Comparison of ENCODE assay signal across 13 mouse cellular contexts in the genomic region with DNA sequence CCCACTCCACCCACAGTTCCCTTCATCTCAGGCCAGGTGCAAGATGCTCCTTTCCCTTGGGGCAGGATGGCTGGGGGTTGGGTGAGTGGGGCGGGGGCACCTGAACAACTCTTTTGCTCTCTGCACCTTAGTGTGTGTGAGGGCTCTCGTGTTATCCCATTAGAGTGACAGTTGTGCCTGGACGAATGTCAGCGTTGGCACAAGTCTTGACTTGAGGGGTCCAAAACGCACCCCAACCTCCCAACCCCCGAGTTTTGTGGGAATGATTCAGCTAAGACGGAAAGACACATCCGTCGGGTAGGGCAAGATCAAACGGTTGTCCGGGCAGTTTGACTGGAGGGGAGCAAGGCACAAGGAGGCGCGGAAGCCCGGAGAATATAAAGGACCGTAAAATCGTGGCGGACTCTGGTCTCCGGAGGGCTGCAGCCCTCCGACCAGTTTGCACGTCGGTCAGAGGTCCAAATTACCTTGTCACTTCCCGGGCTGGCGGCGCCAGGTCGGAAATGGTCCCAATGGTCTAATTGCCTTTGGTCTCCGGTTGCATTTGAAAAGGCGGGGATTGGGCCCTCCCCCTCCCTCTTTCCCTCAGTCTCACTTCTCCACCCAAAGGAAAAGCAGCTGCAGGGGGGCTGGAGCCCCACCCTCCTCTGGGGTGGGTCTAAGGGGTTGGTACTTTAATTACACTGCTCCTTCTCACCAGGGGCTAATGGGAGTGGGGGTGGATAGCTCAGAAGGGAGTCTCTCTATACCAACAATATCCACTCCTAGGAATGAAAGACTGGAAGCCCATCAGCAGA. TPM values are rescaled to one million over a fixed set of nuclear protein-coding genes. Genes with fewer than 3 reads are reported as not detected.
DNase-seq lines count a peak whose midpoint lies in the region; ATAC-seq and TF ChIP-seq lines count a peak whose summit lies in the region.
"Had no signal": no experiment of that assay in that cellular context is flagged by ENCODE, and none has a peak within 500 bp of the region (broad histone marks: within the 10 kb centered on the region; RNA-seq: fewer than 3 reads in every experiment).

No protein-coding gene starts in this region.

- in situ Hi-C loops in ES-E14 (cut with MboI; ENCODE audit: low sequenced_read_pairs in 2 of 2, unreplicated experiment in 2 of 2) = loop anchor here (5.0 to 10.0 kb wide), 6 partner anchors 47 to 1140 kb away; a partner anchor contains a TSS

- no peak for ATAC-seq in heart, embryonic 13.5 days (ENCODE audit: extremely low read depth, insufficient number of reproducible peaks, low FRiP score, low TSS enrichment)
- ATAC-seq in hindbrain, embryonic 14.5 days (ENCODE audit: low FRiP score) = no peak
- ATAC-seq in midbrain, embryonic 13.5 days = no peak

- 3% methylated on average over 27 of the region's 27 CpGs for WGBS in heart, embryonic 13.5 days
- under 1% methylated on average over 27 of the region's 27 CpGs for WGBS in hindbrain, embryonic 14.5 days
- WGBS in midbrain, embryonic 13.5 days = under 1% methylated on average over 27 of the region's 27 CpGs

- H3K36me3 ChIP-seq in heart, embryonic 13.5 days = no peaks in the 10 kb centered on the region
- H3K36me3 ChIP-seq in ES-E14 (ENCODE audit: control insufficient read depth, insufficient read depth, low read length, poor library complexity, severe bottlenecking) = no peaks in the 10 kb centered on the region
- no peaks in the 10 kb centered on the region for H3K36me3 ChIP-seq in hindbrain, embryonic 14.5 days (replicated peaks; ENCODE audit: control insufficient read depth, insufficient read depth)
- no peaks in the 10 kb centered on the region for H3K36me3 ChIP-seq in midbrain, embryonic 13.5 days

- H3K4me2 ChIP-seq in heart, embryonic 13.5 days = peak overlapping the region; percentile 56
- peak overlapping the region; percentile 45; the same call in 1 of the 2 replicates for H3K4me2 ChIP-seq in hindbrain, embryonic 14.5 days (replicated peaks)
- no peak overlapping the region for H3K4me2 ChIP-seq in midbrain, embryonic 13.5 days (replicated peaks)

- no peaks in the 10 kb centered on the region for H3K9me3 ChIP-seq in heart, embryonic 13.5 days
- no peaks in the 10 kb centered on the region for H3K9me3 ChIP-seq in ES-E14 (ENCODE audit: control insufficient read depth, insufficient read depth, low read depth, low read length)
- no peaks in the 10 kb centered on the region for H3K9me3 ChIP-seq in hindbrain, embryonic 14.5 days (ENCODE audit: control insufficient read depth, low read length)
- no peaks in the 10 kb centered on the region for H3K9me3 ChIP-seq in midbrain, embryonic 13.5 days

- DNase-seq in heart, postnatal 4 days = no peak
- DNase-seq in ES-E14 (ENCODE audit: low read depth, low spot score) = peak; percentile 87
- no peak for DNase-seq in hindbrain, embryonic 14.5 days (ENCODE audit: low spot score)
- no peak for DNase-seq in right cerebral cortex, adult 2 months (ENCODE audit: low spot score in 2 of 2)
- DNase-seq in B cell, adult 2 months = no peak
- DNase-seq in ovary, postnatal 14 days (ENCODE audit: low spot score) = no peak
- DNase-seq: thymus, adult 18-20 months had no signal

- H3K27me3 ChIP-seq in heart, embryonic 13.5 days (replicated peaks) = peaks cover 100% of the 10 kb centered on the region
- H3K27me3 ChIP-seq in hindbrain, embryonic 14.5 days (ENCODE audit: control insufficient read depth, insufficient read depth, low read length) = peaks cover 95% of the 10 kb centered on the region
- peaks cover 99% of the 10 kb centered on the region for H3K27me3 ChIP-seq in midbrain, embryonic 13.5 days

- peaks cover 28% of the 10 kb centered on the region for H3K4me1 ChIP-seq in heart, embryonic 13.5 days
- peaks cover 0 to 18% of the 10 kb centered on the region in 2 experiments; a peak in 1 of 4 replicates for H3K4me1 ChIP-seq in ES-E14 (ENCODE audit: control insufficient read depth in 2 of 2, insufficient read depth in 2 of 2, low read length in 2 of 2, poor library complexity in 1 of 2)
- 0 out of 2 replicates have a peak, but pooled peaks cover 3% of the 10 kb centered on the region for H3K4me1 ChIP-seq in hindbrain, embryonic 14.5 days (replicated peaks; ENCODE audit: control insufficient read depth, insufficient read depth, low read length)
- H3K4me1 ChIP-seq in midbrain, embryonic 13.5 days (replicated peaks) = peaks cover 16% of the 10 kb centered on the region

- H3K9ac ChIP-seq in heart, embryonic 13.5 days = no peak overlapping the region
- no peak overlapping the region for H3K9ac ChIP-seq in ES-E14 (ENCODE audit: insufficient read depth, low read depth, low read length, poor library complexity, severe bottlenecking)
- peak overlapping the region; percentile 43; the same call in 1 of the 2 replicates for H3K9ac ChIP-seq in hindbrain, embryonic 14.5 days
- no peak overlapping the region for H3K9ac ChIP-seq in midbrain, embryonic 13.5 days (replicated peaks)

- H3K4me3 ChIP-seq in heart, embryonic 13.5 days = peak overlapping the region; percentile 35
- H3K4me3 ChIP-seq in ES-E14 (ENCODE audit: insufficient read depth in 1 of 2, low read depth in 1 of 2, low read length in 2 of 2, poor library complexity in 1 of 2, severe bottlenecking in 1 of 2) = peak overlapping the region; percentile 31 to 40; a peak in 3 of 4 replicates
- peak overlapping the region; percentile 25 for H3K4me3 ChIP-seq in hindbrain, embryonic 14.5 days (replicated peaks; ENCODE audit: low read length)
- peak overlapping the region; percentile 24 for H3K4me3 ChIP-seq in midbrain, embryonic 13.5 days (replicated peaks)

- no peak overlapping the region for H3K27ac ChIP-seq in heart, embryonic 13.5 days (replicated peaks)
- no peak overlapping the region for H3K27ac ChIP-seq in ES-E14 (ENCODE audit: insufficient read depth, low read depth, low read length, poor library complexity, severe bottlenecking)
- peak overlapping the region; percentile 61 for H3K27ac ChIP-seq in hindbrain, embryonic 14.5 days
- H3K27ac ChIP-seq in midbrain, embryonic 13.5 days = no peak overlapping the region

TF ChIP-seq in ES-E14, 5 proteins besides CTCF, POLR2A, EP300 and RAD21:
- no peak for TF ChIP-seq CHD2 (IDR thresholded peaks at IDR 0.05; ENCODE audit: low read depth, low read length)
- TF ChIP-seq MAFK (IDR thresholded peaks at IDR 0.05; ENCODE audit: insufficient read depth, low read depth, low read length) = no peak
- no peak for TF ChIP-seq ZC3H11A (IDR thresholded peaks at IDR 0.05; ENCODE audit: borderline replicate concordance, low read depth, low read length)
- no peak for TF ChIP-seq ZNF384 (IDR thresholded peaks at IDR 0.05; ENCODE audit: low read depth, low read length)
- no peak for TF ChIP-seq HCFC1 (IDR thresholded peaks at IDR 0.05; ENCODE audit: borderline replicate concordance, insufficient read depth, low read length)

RNA-seq across cellular contexts. Expression of a gene that starts 1.2 kb away (rescaled TPM):
- polyA plus RNA-seq in heart, embryonic 13.5 days (2015; fragmentation: Nextera tagmentation; extraction: Ambion mirVana) = not detected in 2 replicates
- total RNA-seq in heart, postnatal 4 days (2021) = not detected
- 0.32 and 0.54 TPM in 2 replicates for total RNA-seq in ES-E14 (2012; rRNA removed)
- 3.4 and 4.1 TPM in 2 replicates for polyA plus RNA-seq in hindbrain, embryonic 14.5 days (2014; fragmentation: Nextera tagmentation; extraction: Ambion mirVana)
- polyA plus RNA-seq in midbrain, embryonic 13.5 days (2015; fragmentation: Nextera tagmentation; extraction: Ambion mirVana) = 0.50 and 0.93 TPM in 2 replicates
- polyA plus RNA-seq: cortical plate, adult 2 months; frontal cortex, adult 2 months; heart, postnatal 0 days; liver, embryonic 16.5 days had no signal

RNA-seq across cellular contexts. Expression of a gene that starts 53.8 kb away (rescaled TPM):
- not detected in 2 replicates for polyA plus RNA-seq in heart, embryonic 13.5 days (2015; fragmentation: Nextera tagmentation; extraction: Ambion mirVana)
- total RNA-seq in heart, postnatal 4 days (2021) = not detected
- total RNA-seq in ES-E14 (2012; rRNA removed) = 0.21 and 0.40 TPM in 2 replicates
- not detected in 2 replicates for polyA plus RNA-seq in hindbrain, embryonic 14.5 days (2014; fragmentation: Nextera tagmentation; extraction: Ambion mirVana)
- not detected in 2 replicates for polyA plus RNA-seq in midbrain, embryonic 13.5 days (2015; fragmentation: Nextera tagmentation; extraction: Ambion mirVana)
- polyA plus RNA-seq: cortical plate, adult 2 months; frontal cortex, adult 2 months; heart, postnatal 0 days; liver, embryonic 16.5 days had no signal
